Mouse (Mus musculus) MEL (cell line): ENCODE results near the gene Syt16.

ENCODE experiments used
- CTCF ChIP-seq, 3 experiments: IDR thresholded peaks in 2 of 3; conservative IDR thresholded peaks in 1 of 3; 2 replicates each; pipeline ENCODE4 v1.5.1; 2011 to 2012; ENCODE audit warnings: low read length in 3 of 3, low read depth in 2 of 3, mild to moderate bottlenecking in 2 of 3, improper control_type of control experiment in 1 of 3, inconsistent platforms in 1 of 3, mixed read lengths in 1 of 3, moderate library complexity in 1 of 3; ENCODE audit not compliant: control insufficient read depth in 1 of 3, insufficient read depth in 1 of 3, poor library complexity in 1 of 3, severe bottlenecking in 1 of 3
- ELF1 ChIP-seq: IDR thresholded peaks from 2 replicates; pipeline ENCODE4 v1.6.1; 2014; ENCODE audit warnings: low read depth, mild to moderate bottlenecking, inconsistent platforms, low read length, improper control_type of control experiment, moderate library complexity
- EP300 ChIP-seq, 2 experiments: IDR thresholded peaks; 2 replicates each; pipeline ENCODE4 v1.6.1; 2011; ENCODE audit warnings: improper control_type of control experiment in 2 of 2, low read length in 2 of 2, low read depth in 1 of 2, mild to moderate bottlenecking in 1 of 2
- POLR2A ChIP-seq, 2 experiments: IDR thresholded peaks; 2 replicates each; pipeline ENCODE4 v1.6.1; 2011 to 2012; ENCODE audit warnings: low read length in 2 of 2, mild to moderate bottlenecking in 2 of 2, control low read depth in 1 of 2, improper control_type of control experiment in 1 of 2, low read depth in 1 of 2, moderate library complexity in 1 of 2; ENCODE audit not compliant: control insufficient read depth in 1 of 2, insufficient read depth in 1 of 2, poor library complexity in 1 of 2
- POLR2AphosphoS2 ChIP-seq: IDR thresholded peaks from 2 replicates; pipeline ENCODE4 v1.6.1; 2011; ENCODE audit warnings: low read length, improper control_type of control experiment
- RCOR1 ChIP-seq: IDR thresholded peaks from 2 replicates; pipeline ENCODE4 v1.6.1; 2012; ENCODE audit warnings: low read depth, mild to moderate bottlenecking, inconsistent platforms, low read length, improper control_type of control experiment
- SIN3A ChIP-seq: IDR thresholded peaks from 2 replicates; pipeline ENCODE4 v1.6.1; 2012; ENCODE audit warnings: low read length, improper control_type of control experiment, inconsistent platforms

DNA sequence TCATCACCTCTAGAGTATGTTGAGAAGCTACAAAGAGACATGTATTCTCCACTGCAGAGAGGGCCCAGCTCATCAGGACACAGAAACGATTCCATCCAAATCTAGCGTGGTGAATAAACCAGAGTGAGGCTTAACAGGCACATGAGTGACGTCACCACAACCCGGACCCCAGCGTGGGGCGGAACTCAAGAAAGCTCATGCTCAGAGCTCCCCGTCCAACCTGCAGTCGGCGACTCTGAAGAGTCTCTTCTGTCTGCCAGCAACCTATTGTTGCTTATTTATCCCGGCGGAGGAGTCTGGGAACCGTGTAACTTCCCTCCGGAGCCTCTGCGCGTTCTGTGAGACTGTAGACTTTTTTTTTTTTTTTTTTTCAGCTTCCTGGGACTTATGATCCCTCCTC, 44.6 kb upstream of the Syt16 start:
- TF ChIP-seq CTCF (IDR thresholded peaks at IDR 0.05 in 2 of 3, conservative IDR thresholded peaks at IDR 0.05 in 1 of 3; ENCODE audit: control insufficient read depth in 1 of 3, insufficient read depth in 1 of 3, low read depth in 2 of 3, low read length in 3 of 3, poor library complexity in 1 of 3, severe bottlenecking in 1 of 3) (0 out of 6 replicates have a peak, but pooled peaks of 1 of the 3 experiments have one; percentile 9), EP300 (IDR thresholded peaks at IDR 0.05; ENCODE audit: low read depth in 1 of 2, low read length in 2 of 2) (no peak), ELF1 (no peak), RCOR1 (no peak), SIN3A (no peak), POLR2AphosphoS2 (peak; percentile 60; the same call in 1 of the 2 replicates), POLR2A (IDR thresholded peaks at IDR 0.05; ENCODE audit: control insufficient read depth in 1 of 2, insufficient read depth in 1 of 2, low read depth in 1 of 2, low read length in 2 of 2, poor library complexity in 1 of 2) (peak; percentile 31 to 71; a peak in 2 of 4 replicates)
